Mouse (Mus musculus) intestine, postnatal 0 days (tissue): ENCODE data around the gene Fgfr2. TPM values are rescaled to one million over a fixed set of nuclear protein-coding genes. Genes with fewer than 3 reads are reported as not detected.

Experiments
- ATAC-seq: fragments of 200-750 bp; cut with Nextera tagmentation; 2 replicates; pipeline ENCODE4 v1.8.0; 2017; ENCODE audit warnings: mild to moderate bottlenecking, moderate TSS enrichment, moderate library complexity
- H3K27ac ChIP-seq: fragments of 300-500 bp; sonication (generic); 2 replicates; pipeline ENCODE4 v1.5.1; 2014; ENCODE audit warnings: mild to moderate bottlenecking, low read depth, low read length, moderate library complexity
- H3K27me3 ChIP-seq: fragments of 300-500 bp; sonication (generic); replicated peaks from 2 replicates; pipeline ENCODE4 v1.6.1; 2014; ENCODE audit warnings: low read length, mixed read lengths; ENCODE audit not compliant: control insufficient read depth, insufficient read depth
- H3K36me3 ChIP-seq: fragments of 300-500 bp; sonication (generic); 2 replicates; pipeline ENCODE4 v1.6.1; 2014; ENCODE audit warnings: mild to moderate bottlenecking, moderate library complexity; ENCODE audit not compliant: control insufficient read depth, insufficient read depth
- H3K4me1 ChIP-seq: fragments of 300-500 bp; sonication (generic); replicated peaks from 2 replicates; pipeline ENCODE4 v1.6.1; 2014; ENCODE audit warnings: antibody characterized with exemption, low read length, mixed read lengths; ENCODE audit not compliant: control insufficient read depth, insufficient read depth
- H3K4me2 ChIP-seq: fragments of 300-500 bp; sonication (generic); replicated peaks from 2 replicates; pipeline ENCODE4 v1.6.1; 2014; ENCODE audit warnings: low read depth, mild to moderate bottlenecking, moderate library complexity
- H3K4me3 ChIP-seq: fragments of 300-500 bp; sonication (generic); 2 replicates; pipeline ENCODE4 v1.5.1; 2014; ENCODE audit warnings: low read depth, low read length
- H3K9ac ChIP-seq: fragments of 300-500 bp; sonication (generic); 2 replicates; pipeline ENCODE4 v1.6.1; 2014; ENCODE audit warnings: mild to moderate bottlenecking, low read depth, low read length
- H3K9me3 ChIP-seq: fragments of 300-500 bp; sonication (generic); 2 replicates; pipeline ENCODE4 v1.6.1; 2016; ENCODE audit warnings: mixed run types; ENCODE audit not compliant: control insufficient read depth
- CTCF ChIP-seq: sonication (generic); IDR thresholded peaks from 2 replicates; pipeline ENCODE4 v1.5.1; 2016; ENCODE audit warnings: low read depth, mild to moderate bottlenecking, control low read depth, antibody characterized with exemption, moderate library complexity
- WGBS: fragments of 180-500 bp; shearing (Covaris S2); extraction: QIAGEN DNeasy Blood & Tissue Kit; methylation state at CpG from one replicate; pipeline ENCODE4 v1.1.7; 2014; 5-methylcytosine and 5-hydroxymethylcytosine counted together
- polyA plus RNA-seq: library from polyadenylated mRNA; unstranded; fragments of >200 nt; fragmentation: Nextera tagmentation; extraction: Ambion mirVana; gene quantifications from 2 replicates; pipeline ENCODE4 v1.2.1, GENCODE M21; 2015

The Fgfr2 gene
- polyA plus RNA-seq, 1 experiment from 2014 or later: 29.5 TPM

- Histone ChIP-seq H3K27me3 (no peaks in the 10 kb centered on the region), H3K36me3 (no peaks in the 10 kb centered on the region; the same call in 1 of the 2 replicates), H3K4me3 (peak overlapping the region; percentile 89), H3K9me3 (no peaks in the 10 kb centered on the region), H3K9ac (peak overlapping the region; percentile 78), H3K4me1 (peaks cover 10% of the 10 kb centered on the region; the same call in 1 of the 2 replicates), H3K4me2 (peak overlapping the region; percentile 96), H3K27ac (peak overlapping the region; percentile 92)
- TF ChIP-seq CTCF: peak; percentile 69
- peak; percentile 63 for ATAC-seq
- whole genome bisulfite sequencing: under 1% methylated on average over 76 of the region's 79 CpGs
Observed at GRCm38 (mm10) chr7:132316101-132317035, 806.8 kb downstream of the Fgfr2 start.

GRCm38 (mm10) chr7:132315149-132316091 lies 807.7 kb downstream of the Fgfr2 start:
- no peaks in the 10 kb centered on the region; the same call in 1 of the 2 replicates for H3K36me3 ChIP-seq
- no peaks in the 10 kb centered on the region for H3K9me3 ChIP-seq
- H3K27ac ChIP-seq: peak overlapping the region; percentile 92
- H3K4me2 ChIP-seq: peak overlapping the region; percentile 96
- WGBS: 3% methylated on average over 50 of the region's 51 CpGs
- H3K4me3 ChIP-seq: peak overlapping the region; percentile 89
- H3K9ac ChIP-seq: peak overlapping the region; percentile 78
- no peaks in the 10 kb centered on the region for H3K27me3 ChIP-seq
- peak; percentile 32 for ATAC-seq
- TF ChIP-seq CTCF: peak; percentile 78
- peaks cover 10% of the 10 kb centered on the region; the same call in 1 of the 2 replicates for H3K4me1 ChIP-seq

- no peaks in the 10 kb centered on the region; the same call in 1 of the 2 replicates for H3K36me3 ChIP-seq
- H3K9me3 ChIP-seq: no peaks in the 10 kb centered on the region
- WGBS: 16% methylated on average over 8 of the region's 8 CpGs
- H3K4me2 ChIP-seq: no peak overlapping the region
- no peak overlapping the region for H3K27ac ChIP-seq
- H3K9ac ChIP-seq: no peak overlapping the region
- H3K4me3 ChIP-seq: no peak overlapping the region
- no peak for ATAC-seq
- no peaks in the 10 kb centered on the region for H3K27me3 ChIP-seq
- peaks cover 16% of the 10 kb centered on the region for H3K4me1 ChIP-seq
- TF ChIP-seq CTCF: no peak
Observed at GRCm38 (mm10) chr7:132312396-132312795, 810.8 kb downstream of the Fgfr2 start.

GRCm38 (mm10) chr7:132308537-132309191 lies 814.5 kb downstream of the Fgfr2 start:
- Histone ChIP-seq H3K4me2 (no peak overlapping the region), H3K27me3 (no peaks in the 10 kb centered on the region), H3K4me3 (no peak overlapping the region), H3K27ac (peak overlapping the region; percentile 57; the same call in 1 of the 2 replicates), H3K4me1 (peaks cover 21% of the 10 kb centered on the region; the same call in 1 of the 2 replicates), H3K9me3 (no peaks in the 10 kb centered on the region), H3K9ac (no peak overlapping the region), H3K36me3 (no peaks in the 10 kb centered on the region)
- TF ChIP-seq CTCF: no peak
- WGBS: 23% methylated on average over 5 of the region's 5 CpGs
- ATAC-seq: peak; percentile 48

GRCm38 (mm10) chr7:132307722-132308271 lies 815.4 kb downstream of the Fgfr2 start:
- H3K27ac ChIP-seq: peak overlapping the region; percentile 57; the same call in 1 of the 2 replicates
- TF ChIP-seq CTCF: no peak
- H3K36me3 ChIP-seq: no peaks in the 10 kb centered on the region
- 42% methylated on average over 6 of the region's 6 CpGs for WGBS
- no peaks in the 10 kb centered on the region for H3K9me3 ChIP-seq
- H3K4me2 ChIP-seq: no peak overlapping the region
- H3K4me1 ChIP-seq: peaks cover 23% of the 10 kb centered on the region
- no peak overlapping the region for H3K9ac ChIP-seq
- H3K4me3 ChIP-seq: no peak overlapping the region
- no peaks in the 10 kb centered on the region for H3K27me3 ChIP-seq
- no peak for ATAC-seq
